Mouse (Mus musculus) MEL (cell line): Measurements from ENCODE around the gene Taok1. TPM values are rescaled to one million over a fixed set of nuclear protein-coding genes. Genes with fewer than 3 reads are reported as not detected.

Experiments used
- DNase-seq: peaks from one replicate; pipeline ENCODE4 v3.0.0; 2011; ENCODE audit warnings: low read depth, low spot score
- H3K27ac ChIP-seq: 2 replicates; pipeline ENCODE4 v1.5.1; 2012; ENCODE audit warnings: low read depth, mild to moderate bottlenecking, control low read depth, low read length, moderate library complexity; ENCODE audit not compliant: control insufficient read depth
- H3K27me3 ChIP-seq, 2 experiments: fragments of 150-350 bp in 1 of 2; sonication (generic) in 1 of 2; 2 replicates each; pipeline ENCODE4 v1.6.1; 2012; ENCODE audit warnings: low read length in 2 of 2, mild to moderate bottlenecking in 2 of 2, improper control_type of control experiment in 1 of 2, moderate library complexity in 1 of 2; ENCODE audit not compliant: insufficient read depth in 2 of 2, control insufficient read depth in 1 of 2
- H3K36me3 ChIP-seq, 2 experiments: 2 replicates each; pipeline ENCODE4 v1.6.1; 2012 to 2014; ENCODE audit warnings: low read length in 2 of 2, improper control_type of control experiment in 1 of 2, inconsistent platforms in 1 of 2, mild to moderate bottlenecking in 1 of 2; ENCODE audit not compliant: insufficient read depth in 2 of 2, control insufficient read depth in 1 of 2
- H3K4me1 ChIP-seq, 2 experiments: fragments of 150-350 bp in 1 of 2; sonication (generic) in 1 of 2; 2 replicates each; pipeline ENCODE4 v1.6.1; 2012; ENCODE audit warnings: low read length in 2 of 2, improper control_type of control experiment in 1 of 2, mild to moderate bottlenecking in 1 of 2; ENCODE audit not compliant: insufficient read depth in 2 of 2, control insufficient read depth in 1 of 2
- H3K4me3 ChIP-seq, 2 experiments: fragments of 150-350 bp in 1 of 2; sonication (generic) in 1 of 2; 2 replicates each; pipeline ENCODE4 v1.5.1; 2012; ENCODE audit warnings: low read depth in 2 of 2, low read length in 2 of 2, mild to moderate bottlenecking in 2 of 2, moderate library complexity in 2 of 2, control low read depth in 1 of 2, improper control_type of control experiment in 1 of 2; ENCODE audit not compliant: control insufficient read depth in 1 of 2, insufficient read depth in 1 of 2
- H3K79me2 ChIP-seq: 2 replicates; pipeline ENCODE4 v1.6.1; 2012; ENCODE audit warnings: mild to moderate bottlenecking, low read length, moderate library complexity; ENCODE audit not compliant: control insufficient read depth, poor library complexity, insufficient read depth
- H3K9ac ChIP-seq: 2 replicates; pipeline ENCODE4 v1.6.1; 2012; ENCODE audit warnings: low read depth, mild to moderate bottlenecking, control low read depth, low read length, moderate library complexity; ENCODE audit not compliant: control insufficient read depth, poor library complexity, severe bottlenecking
- H3K9me3 ChIP-seq: fragments of 150-350 bp; sonication (generic); replicated peaks from 2 replicates; pipeline ENCODE4 v1.6.1; 2012; ENCODE audit warnings: mild to moderate bottlenecking, low read length, improper control_type of control experiment, moderate library complexity; ENCODE audit not compliant: insufficient read depth
- BHLHE40 ChIP-seq: IDR thresholded peaks from 2 replicates; pipeline ENCODE4 v1.6.1; 2012; ENCODE audit warnings: low read depth, mild to moderate bottlenecking, inconsistent platforms, low read length, improper control_type of control experiment, borderline replicate concordance
- CHD1 ChIP-seq: IDR thresholded peaks from 2 replicates; pipeline ENCODE4 v1.6.1; 2012; ENCODE audit warnings: low read depth, mild to moderate bottlenecking, inconsistent platforms, low read length, improper control_type of control experiment
- CTCF ChIP-seq, 3 experiments: IDR thresholded peaks in 2 of 3; conservative IDR thresholded peaks in 1 of 3; 2 replicates each; pipeline ENCODE4 v1.5.1; 2011 to 2012; ENCODE audit warnings: low read length in 3 of 3, low read depth in 2 of 3, mild to moderate bottlenecking in 2 of 3, improper control_type of control experiment in 1 of 3, inconsistent platforms in 1 of 3, mixed read lengths in 1 of 3, moderate library complexity in 1 of 3; ENCODE audit not compliant: control insufficient read depth in 1 of 3, insufficient read depth in 1 of 3, poor library complexity in 1 of 3, severe bottlenecking in 1 of 3
- E2F4 ChIP-seq: IDR thresholded peaks from 2 replicates; pipeline ENCODE4 v1.6.1; 2011; ENCODE audit warnings: low read depth, low read length, improper control_type of control experiment, borderline replicate concordance
- EP300 ChIP-seq, 2 experiments: IDR thresholded peaks; 2 replicates each; pipeline ENCODE4 v1.6.1; 2011; ENCODE audit warnings: improper control_type of control experiment in 2 of 2, low read length in 2 of 2, low read depth in 1 of 2, mild to moderate bottlenecking in 1 of 2
- ETS1 ChIP-seq: IDR thresholded peaks from 2 replicates; pipeline ENCODE4 v1.6.1; 2012; ENCODE audit warnings: low read depth, mild to moderate bottlenecking, inconsistent platforms, low read length, improper control_type of control experiment, moderate library complexity
- GABPA ChIP-seq: IDR thresholded peaks from 2 replicates; pipeline ENCODE4 v1.6.1; 2012; ENCODE audit warnings: low read depth, mild to moderate bottlenecking, inconsistent platforms, low read length, improper control_type of control experiment, moderate library complexity
- GATA1 ChIP-seq: IDR thresholded peaks from 2 replicates; pipeline ENCODE4 v1.6.1; 2011; ENCODE audit warnings: low read depth, low read length, improper control_type of control experiment
- HCFC1 ChIP-seq: IDR thresholded peaks from 2 replicates; pipeline ENCODE4 v1.6.1; 2012; ENCODE audit warnings: low read depth, mild to moderate bottlenecking, inconsistent platforms, low read length, improper control_type of control experiment, moderate library complexity
- JUND ChIP-seq: IDR thresholded peaks from 2 replicates; pipeline ENCODE4 v1.6.1; 2011; ENCODE audit warnings: low read depth, mild to moderate bottlenecking, improper control_type of control experiment, low read length
- MAFK ChIP-seq: IDR thresholded peaks from 2 replicates; pipeline ENCODE4 v1.6.1; 2011; ENCODE audit warnings: low read depth, mild to moderate bottlenecking, low read length, improper control_type of control experiment, borderline replicate concordance
- MAX ChIP-seq: IDR thresholded peaks from 2 replicates; pipeline ENCODE4 v1.6.1; 2011; ENCODE audit warnings: low read length, improper control_type of control experiment
- MAZ ChIP-seq: IDR thresholded peaks from 2 replicates; pipeline ENCODE4 v1.6.1; 2012; ENCODE audit warnings: low read depth, mild to moderate bottlenecking, inconsistent platforms, low read length, improper control_type of control experiment
- MEF2A ChIP-seq: IDR thresholded peaks from 2 replicates; pipeline ENCODE4 v1.6.1; 2014; ENCODE audit warnings: low read depth, mild to moderate bottlenecking, inconsistent platforms, low read length, improper control_type of control experiment; ENCODE audit not compliant: poor library complexity, insufficient replicate concordance, severe bottlenecking; ENCODE audit errors: extremely low read depth
- MXI1 ChIP-seq: IDR thresholded peaks from 2 replicates; pipeline ENCODE4 v1.6.1; 2011; ENCODE audit warnings: mild to moderate bottlenecking, low read depth, low read length, improper control_type of control experiment
- NELFE ChIP-seq: IDR thresholded peaks from 2 replicates; pipeline ENCODE4 v1.6.1; 2011; ENCODE audit warnings: low read depth, low read length, improper control_type of control experiment
- NRF1 ChIP-seq: IDR thresholded peaks from 2 replicates; pipeline ENCODE4 v1.6.1; 2014; ENCODE audit warnings: low read depth, mild to moderate bottlenecking, inconsistent platforms, low read length, improper control_type of control experiment, moderate library complexity; ENCODE audit not compliant: poor library complexity, insufficient read depth, severe bottlenecking
- POLR2A ChIP-seq, 2 experiments: IDR thresholded peaks; 2 replicates each; pipeline ENCODE4 v1.6.1; 2011 to 2012; ENCODE audit warnings: low read length in 2 of 2, mild to moderate bottlenecking in 2 of 2, control low read depth in 1 of 2, improper control_type of control experiment in 1 of 2, low read depth in 1 of 2, moderate library complexity in 1 of 2; ENCODE audit not compliant: control insufficient read depth in 1 of 2, insufficient read depth in 1 of 2, poor library complexity in 1 of 2
- POLR2AphosphoS2 ChIP-seq: IDR thresholded peaks from 2 replicates; pipeline ENCODE4 v1.6.1; 2011; ENCODE audit warnings: low read length, improper control_type of control experiment
- POLR2AphosphoS5 ChIP-seq: IDR thresholded peaks from 2 replicates; pipeline ENCODE4 v1.6.1; 2012; ENCODE audit warnings: low read depth, borderline replicate concordance, mild to moderate bottlenecking, inconsistent platforms, low read length, moderate library complexity, mixed read lengths
- RAD21 ChIP-seq: IDR thresholded peaks from 2 replicates; pipeline ENCODE4 v1.6.1; 2011; ENCODE audit warnings: mild to moderate bottlenecking, low read depth, low read length, improper control_type of control experiment
- RCOR1 ChIP-seq: IDR thresholded peaks from 2 replicates; pipeline ENCODE4 v1.6.1; 2012; ENCODE audit warnings: low read depth, mild to moderate bottlenecking, inconsistent platforms, low read length, improper control_type of control experiment
- SIN3A ChIP-seq: IDR thresholded peaks from 2 replicates; pipeline ENCODE4 v1.6.1; 2012; ENCODE audit warnings: low read length, improper control_type of control experiment, inconsistent platforms
- SMC3 ChIP-seq: IDR thresholded peaks from 2 replicates; pipeline ENCODE4 v1.6.1; 2011; ENCODE audit warnings: low read depth, low read length, improper control_type of control experiment
- TCF12 ChIP-seq: IDR thresholded peaks from 2 replicates; pipeline ENCODE4 v1.6.1; 2014; ENCODE audit warnings: low read depth, mild to moderate bottlenecking, inconsistent platforms, low read length, improper control_type of control experiment, moderate library complexity
- USF1 ChIP-seq: IDR thresholded peaks from 2 replicates; pipeline ENCODE4 v1.6.1; 2014; ENCODE audit warnings: low read depth, mild to moderate bottlenecking, inconsistent platforms, low read length, improper control_type of control experiment, moderate library complexity
- ZC3H11A ChIP-seq: IDR thresholded peaks from 2 replicates; pipeline ENCODE4 v1.6.1; 2012; ENCODE audit warnings: low read depth, mild to moderate bottlenecking, inconsistent platforms, low read length, improper control_type of control experiment
- ZKSCAN1 ChIP-seq: IDR thresholded peaks from 2 replicates; pipeline ENCODE4 v1.6.1; 2012; ENCODE audit warnings: low read depth, mild to moderate bottlenecking, inconsistent platforms, low read length, improper control_type of control experiment, moderate library complexity
- ZMIZ1 ChIP-seq: IDR thresholded peaks from 2 replicates; pipeline ENCODE4 v1.6.1; 2012; ENCODE audit warnings: low read depth, mild to moderate bottlenecking, inconsistent platforms, low read length, improper control_type of control experiment, moderate library complexity
- polyA plus RNA-seq, 2 experiments: library from polyadenylated mRNA; stranded (reverse) in 1 of 2; unstranded in 1 of 2; fragments of >175 nt in 1 of 2; fragments of >200 nt in 1 of 2; gene quantifications; 2 replicates each; pipeline versions ENCODE4 v1.2.1 to v1.2.4; 2012; ENCODE audit warnings: low replicate concordance in 2 of 2, low read depth in 1 of 2; ENCODE audit not compliant: insufficient read length in 2 of 2, insufficient read depth in 1 of 2, missing spikeins in 1 of 2
- total RNA-seq: library from RNA; depleted of rRNA; stranded (reverse); fragments of 300-350 nt; gene quantifications from 2 replicates; pipeline ENCODE4 v1.2.3, GENCODE M21; 2012

Taok1 gene
- total and polyA plus RNA-seq, 3 experiments: 7.9 to 31.0 (median 15.9) TPM

DNA sequence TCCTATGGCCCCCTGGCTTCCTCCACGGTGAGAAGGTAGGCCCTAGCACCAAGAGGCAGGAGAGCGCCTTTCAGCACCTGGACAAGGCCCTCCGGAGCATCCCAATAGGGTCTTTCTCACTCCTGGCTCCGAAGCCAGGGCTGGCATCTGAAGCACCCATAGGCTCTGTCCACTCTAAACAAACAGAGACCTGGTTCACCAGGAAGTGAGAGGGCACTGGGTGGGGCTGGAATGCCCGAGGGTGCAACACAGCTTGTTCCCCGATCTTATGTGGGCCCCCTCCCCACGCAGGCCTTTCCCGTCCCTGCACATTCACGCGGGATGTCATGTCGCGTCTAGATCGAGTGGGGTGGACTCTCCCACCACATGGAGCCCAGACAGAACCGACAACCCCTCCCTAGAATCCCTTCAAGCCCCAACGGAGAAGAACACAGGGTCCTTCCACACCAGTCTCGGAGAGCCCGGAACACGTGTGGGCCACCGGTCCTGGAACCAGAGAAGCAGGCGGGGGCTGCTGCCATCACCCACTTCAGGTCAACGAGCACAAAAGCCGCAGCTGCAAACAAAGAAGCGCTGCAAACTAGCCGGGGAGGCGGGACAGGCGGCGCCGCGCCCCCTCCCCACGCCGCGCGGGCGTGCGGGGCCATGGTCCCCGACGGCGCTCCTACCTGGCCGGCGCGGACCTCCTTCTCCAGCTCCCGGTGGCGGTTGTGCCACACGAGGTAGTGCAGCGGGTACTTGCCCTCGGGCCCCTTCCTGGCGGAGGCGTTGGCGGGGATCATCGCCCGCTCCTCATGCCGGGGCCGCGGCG, 118.6 kb downstream of the Taok1 start:
- peak; percentile 57 for DNase-seq
- TF ChIP-seq NELFE (no peak), POLR2AphosphoS5 (no peak), BHLHE40 (no peak), JUND (no peak), SIN3A (peak; percentile 74), ETS1 (no peak), POLR2AphosphoS2 (no peak), ZC3H11A (no peak), GATA1 (no peak), MAFK (no peak), CHD1 (no peak), CTCF (IDR thresholded peaks at IDR 0.05 in 2 of 3, conservative IDR thresholded peaks at IDR 0.05 in 1 of 3; ENCODE audit: control insufficient read depth in 1 of 3, insufficient read depth in 1 of 3, low read depth in 2 of 3, low read length in 3 of 3, poor library complexity in 1 of 3, severe bottlenecking in 1 of 3) (peak in 1 of 3 experiments; percentile 3; a peak in 1 of 6 replicates), MAX (peak; percentile 30; the same call in 1 of the 2 replicates), NRF1 (no peak), MXI1 (peak; percentile 52; the same call in 1 of the 2 replicates), RCOR1 (no peak), HCFC1 (no peak), POLR2A (IDR thresholded peaks at IDR 0.05; ENCODE audit: control insufficient read depth in 1 of 2, insufficient read depth in 1 of 2, low read depth in 1 of 2, low read length in 2 of 2, poor library complexity in 1 of 2) (0 out of 4 replicates have a peak, but pooled peaks of 1 of the 2 experiments have one; percentile 9), USF1 (no peak), ZMIZ1 (no peak), MAZ (no peak), E2F4 (no peak), GABPA (no peak), SMC3 (no peak), MEF2A (no peak), ZKSCAN1 (no peak), TCF12 (no peak), RAD21 (no peak), EP300 (IDR thresholded peaks at IDR 0.05; ENCODE audit: low read depth in 1 of 2, low read length in 2 of 2) (no peak)
- Histone ChIP-seq H3K4me3 (peak overlapping the region; percentile 79 to 91), H3K9ac (peak overlapping the region; percentile 87), H3K27me3 (no peaks in the 10 kb centered on the region), H3K79me2 (peaks cover 54% of the 10 kb centered on the region), H3K4me1 (peaks cover 2 to 32% of the 10 kb centered on the region in 2 experiments; a peak in 3 of 4 replicates), H3K36me3 (peaks cover 0 to 28% of the 10 kb centered on the region in 2 experiments; a peak in 2 of 4 replicates), H3K9me3 (no peaks in the 10 kb centered on the region), H3K27ac (no peak overlapping the region)
